Mouse (Mus musculus) megakaryocyte, embryonic 14.5 days (primary cell): ENCODE data around the gene Ppm1h.

ENCODE experiments used
- FLI1 ChIP-seq: IDR thresholded peaks from 2 replicates; pipeline ENCODE4 v1.6.1; 2012; ENCODE audit warnings: low read length, inconsistent platforms, mixed read lengths
- GATA1 ChIP-seq: IDR thresholded peaks from 3 replicates; pipeline ENCODE4 v1.6.1; 2012; ENCODE audit warnings: mixed read lengths, low read length, inconsistent platforms, borderline replicate concordance

- no peak for TF ChIP-seq GATA1
- no peak for TF ChIP-seq FLI1
These were observed 202.9 kb downstream of the Ppm1h start for GRCm38 (mm10) chr10:122881456-122881855.
